Mouse (Mus musculus) frontal cortex, postnatal 14 days (tissue): ENCODE data around the gene Rpl18a.
"Not testable (repeated sequence)": the region's sequence is repeated elsewhere in the genome, so short reads cannot be mapped to it uniquely, and the experiment has no call there.

ENCODE experiments used
- DNase-seq, 2 experiments: peaks; one replicate each; pipeline ENCODE4 v3.0.0; 2022; ENCODE audit warnings: low spot score in 2 of 2

Rpl18a gene

DNA sequence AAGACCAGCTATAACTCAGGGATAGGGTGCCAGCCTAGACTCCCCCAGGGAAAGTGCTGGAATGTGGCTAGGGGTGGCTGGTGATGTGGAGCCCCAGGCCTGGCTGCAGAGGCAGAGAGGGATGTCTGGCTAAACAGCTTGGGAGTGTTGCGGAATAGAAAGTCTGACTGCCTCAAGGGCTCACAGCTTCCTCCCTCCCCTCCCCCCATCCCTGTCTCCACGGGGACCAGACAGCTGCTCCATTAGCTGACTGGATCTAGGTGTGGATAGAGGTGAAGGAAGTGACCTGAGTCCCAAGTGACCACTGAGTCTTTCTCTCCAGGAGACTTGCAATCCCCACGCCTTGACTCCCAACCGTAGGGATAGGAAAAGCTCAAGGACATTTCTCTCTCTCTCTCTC is 5.9 kb upstream of the Rpl18a start:
- no peak for DNase-seq

DNA sequence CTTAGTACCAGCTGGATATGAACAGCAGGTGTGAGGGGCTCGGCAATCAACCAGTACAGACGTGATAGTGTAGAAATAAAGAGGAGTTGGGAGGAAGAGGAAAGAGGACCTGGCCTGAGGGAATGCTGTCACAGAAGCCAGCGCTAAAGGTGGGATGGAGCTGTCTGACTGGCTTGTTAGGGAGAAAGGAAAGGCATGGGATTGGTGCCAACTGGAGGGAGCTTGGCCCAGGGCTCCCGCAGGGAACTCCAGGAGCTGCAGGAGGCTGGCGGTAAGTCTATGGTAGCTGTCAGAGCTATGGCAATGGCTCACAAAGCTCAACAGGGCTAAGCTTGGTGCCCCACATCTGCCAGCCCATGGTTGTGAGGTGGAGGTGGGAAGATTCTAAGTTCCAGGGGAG is 5.0 kb upstream of the Rpl18a start:
- DNase-seq: no peak

DNA sequence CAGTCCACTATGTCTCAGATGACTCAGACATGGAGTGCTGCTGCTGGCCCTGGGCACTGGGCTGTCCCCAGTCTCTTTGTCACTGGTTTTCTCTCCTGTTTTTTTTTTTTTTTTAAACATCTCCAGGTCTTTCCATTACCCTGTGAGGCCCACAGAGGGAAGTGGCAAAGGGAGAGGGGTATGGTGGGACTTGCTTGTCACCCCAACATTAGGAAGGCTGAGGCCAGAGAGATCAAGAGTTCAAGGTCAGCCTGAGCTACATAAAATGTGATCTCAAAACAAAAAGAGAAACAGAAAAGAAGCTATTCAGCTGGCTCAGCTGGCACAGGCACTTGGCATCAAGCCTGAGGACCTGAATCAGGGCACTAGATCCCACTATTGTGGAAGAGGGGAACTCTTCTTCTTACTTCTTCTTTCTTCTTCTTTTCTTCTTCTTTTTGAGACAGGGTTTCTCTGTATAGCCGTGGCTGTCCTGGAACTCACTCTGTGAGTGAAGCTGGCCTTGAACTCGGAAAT is 3.7 kb upstream of the Rpl18a start:
- no peak for DNase-seq

DNA sequence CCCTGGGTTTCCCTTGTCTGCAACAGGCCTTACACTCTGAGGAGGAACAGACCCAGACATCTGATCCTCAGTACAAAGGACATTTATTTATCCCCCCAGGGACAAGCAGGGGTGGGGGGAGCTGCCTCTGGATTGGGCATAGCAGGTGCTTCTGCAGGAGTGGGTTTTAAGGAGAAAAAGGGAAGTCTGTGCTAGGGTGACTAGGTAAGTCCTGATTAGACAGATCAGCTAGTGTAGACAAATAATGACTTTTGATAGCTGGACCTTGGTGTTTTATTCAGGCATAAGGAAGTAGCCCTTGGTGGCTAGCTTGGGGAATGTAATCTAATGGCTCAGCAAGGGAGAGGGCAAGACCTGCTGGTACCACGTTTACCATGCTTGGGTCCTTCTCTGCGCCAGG is 2.0 kb upstream of the Rpl18a start:
- DNase-seq: no peak

DNA sequence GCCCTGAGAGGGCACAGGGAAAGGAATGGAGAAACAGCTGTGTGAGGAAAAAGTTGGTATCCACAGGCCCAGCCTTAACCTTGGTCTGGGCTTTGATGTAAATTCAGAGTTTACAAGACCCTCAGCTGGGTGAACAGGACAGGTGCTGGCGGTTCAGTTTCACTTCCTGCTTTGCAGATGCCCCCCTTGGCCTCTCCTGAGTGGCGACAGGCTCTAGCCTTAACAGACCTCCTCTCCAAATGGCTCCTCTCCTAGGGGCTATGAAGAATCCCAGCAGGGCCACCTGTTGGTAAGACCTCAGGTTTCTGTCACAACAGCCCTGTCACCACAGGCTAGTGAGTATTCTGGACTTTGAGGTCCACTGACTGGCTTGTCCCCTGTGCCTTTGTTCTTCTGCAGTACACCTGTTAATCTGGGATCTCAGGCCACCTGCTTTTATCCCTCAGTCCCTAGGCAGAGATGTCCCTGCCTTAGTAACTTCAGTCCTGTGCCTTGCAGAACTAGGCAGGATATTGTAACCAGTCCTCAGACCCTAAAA is 1.5 kb upstream of the Rpl18a start:
- no peak for DNase-seq

DNA sequence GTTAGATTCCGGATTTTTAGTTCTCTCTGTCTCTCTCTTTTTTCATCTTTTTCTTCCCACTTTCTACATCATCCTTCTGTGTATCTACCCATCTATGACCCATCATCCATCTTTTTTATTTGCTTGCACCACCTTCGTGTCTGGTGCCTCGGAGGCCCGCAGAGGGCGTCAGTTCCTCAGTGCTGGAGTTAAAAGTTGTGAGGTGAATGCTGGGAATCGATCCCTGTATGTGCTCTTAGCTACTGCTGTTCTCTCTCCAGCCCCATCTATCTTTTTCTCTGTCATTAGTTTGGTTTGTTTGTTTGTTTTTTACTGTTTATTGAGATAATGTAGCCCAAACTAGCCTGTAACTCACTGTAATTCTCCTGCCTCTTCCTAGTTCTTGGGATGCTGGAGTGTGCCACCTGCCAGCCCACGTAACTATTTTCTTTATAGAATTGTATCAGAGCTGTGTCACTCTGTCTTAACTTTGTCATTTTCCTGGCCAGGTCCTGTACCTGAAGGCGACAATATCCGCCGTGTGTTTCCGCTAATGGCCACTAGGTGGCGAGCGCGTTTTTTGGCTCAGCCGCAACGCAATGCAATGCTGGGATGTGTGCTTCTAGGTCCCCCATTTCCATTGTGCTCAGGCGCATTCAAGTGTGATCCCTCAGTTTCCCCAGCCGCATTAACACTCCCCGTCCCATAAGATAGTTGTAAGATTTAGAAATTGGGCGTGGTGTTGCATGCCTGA is 635 bp upstream of the Rpl18a start:
- DNase-seq: peak; percentile 73 to 83

DNA sequence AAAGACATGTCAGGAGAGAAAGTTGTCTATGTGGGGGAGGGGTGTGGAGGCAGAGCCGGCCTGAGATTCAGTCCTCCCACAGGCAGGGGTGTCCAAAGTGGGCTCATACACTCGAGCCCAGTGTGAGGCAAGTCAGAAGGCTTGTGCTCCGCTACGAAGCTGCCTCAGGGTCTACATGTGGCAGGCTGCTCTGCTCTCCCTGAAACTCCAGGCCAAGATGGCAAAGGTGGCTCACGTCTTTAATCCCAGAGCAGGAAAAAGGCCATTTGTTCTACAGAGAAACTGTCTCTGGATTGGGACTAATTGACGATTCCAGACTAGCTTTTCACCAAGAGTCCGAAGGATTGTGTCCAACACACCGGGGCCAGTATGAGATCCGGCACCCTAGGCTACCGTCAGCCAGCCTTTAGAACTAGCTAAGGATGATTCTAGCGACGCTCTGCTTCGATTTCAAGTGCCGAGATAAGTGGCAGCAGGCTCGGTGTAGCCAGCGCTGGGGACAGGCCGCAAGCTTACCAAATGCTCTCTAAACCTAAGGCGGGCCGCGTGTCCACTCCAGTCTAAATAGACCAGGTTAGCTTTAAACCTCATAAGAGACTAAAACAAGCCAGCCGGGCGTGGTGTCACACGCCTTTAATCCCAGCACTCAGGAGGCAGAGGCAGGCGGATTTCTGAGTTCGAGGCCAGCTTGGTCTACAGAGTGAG is 744 bp downstream of the Rpl18a start:
- no peak for DNase-seq

DNA sequence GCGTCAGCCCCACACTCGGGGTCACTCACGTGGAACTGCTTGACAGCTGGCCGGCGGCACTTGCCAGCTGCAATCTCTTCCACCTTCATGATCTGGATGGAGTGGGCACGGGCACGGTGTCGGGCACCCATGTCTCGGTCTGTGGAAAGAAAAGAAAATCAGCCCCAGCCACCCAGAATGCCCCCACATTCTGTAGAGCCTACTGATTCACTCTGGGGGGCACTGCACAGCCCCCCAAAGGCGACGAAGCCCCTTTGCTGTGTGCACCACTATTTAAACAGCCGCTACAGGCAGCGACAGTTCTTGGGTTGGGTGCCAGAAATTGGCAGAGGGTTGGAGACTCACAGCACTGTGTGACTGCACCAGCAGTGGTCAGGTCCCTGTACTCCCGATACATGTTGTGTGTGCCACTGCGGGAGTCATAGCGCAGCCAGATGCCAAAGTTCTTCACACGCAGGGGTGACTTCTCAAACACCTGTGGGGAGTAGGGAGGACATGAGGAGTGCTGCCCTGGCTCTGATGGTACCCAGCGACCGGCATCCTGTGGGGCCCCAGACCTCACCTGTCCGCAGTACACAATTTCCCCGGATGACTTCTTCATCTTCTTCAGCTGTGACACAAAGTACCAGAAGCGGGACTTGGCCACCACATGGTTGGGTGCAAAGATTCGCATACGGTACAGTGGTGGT is 1.5 kb downstream of the Rpl18a start:
- DNase-seq: not testable (repeated sequence)

DNA sequence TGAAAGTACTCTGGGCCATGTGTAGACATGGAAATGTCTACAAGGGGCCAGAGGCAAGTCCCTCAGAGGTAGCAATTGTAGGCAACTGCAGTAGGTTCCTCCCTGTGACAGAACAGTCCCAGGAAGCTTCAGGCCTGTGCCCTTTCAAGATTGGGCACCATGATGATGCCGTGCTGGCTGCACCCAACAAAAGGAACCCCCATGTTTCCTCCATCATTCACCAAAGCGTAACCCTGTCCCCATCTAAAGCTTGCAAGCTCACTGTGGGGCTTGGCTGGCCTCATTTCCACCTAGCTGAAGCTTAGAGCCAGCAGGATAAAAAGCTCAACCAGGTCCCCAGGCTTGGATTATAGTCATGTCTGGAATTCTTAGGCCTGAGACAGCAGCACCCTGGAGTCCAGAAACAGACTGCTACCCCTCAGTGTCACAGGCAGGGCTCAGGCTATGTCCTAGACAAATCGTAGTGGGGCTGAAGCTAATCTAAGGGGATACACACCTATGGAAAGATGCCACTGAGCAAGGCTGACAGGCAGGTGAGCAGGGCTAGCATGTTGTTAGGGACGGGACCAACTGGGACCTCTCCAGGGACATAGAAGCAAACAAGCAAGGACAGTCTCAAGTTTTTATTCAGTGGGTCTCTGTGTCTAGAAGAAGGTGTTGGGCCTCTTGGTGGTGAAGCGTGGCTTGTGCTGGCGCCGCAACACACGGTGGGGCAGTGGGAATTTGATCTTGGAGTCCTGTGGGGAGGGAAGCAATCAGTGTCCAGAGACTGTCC is 2.3 kb downstream of the Rpl18a start:
- DNase-seq: no peak

DNA sequence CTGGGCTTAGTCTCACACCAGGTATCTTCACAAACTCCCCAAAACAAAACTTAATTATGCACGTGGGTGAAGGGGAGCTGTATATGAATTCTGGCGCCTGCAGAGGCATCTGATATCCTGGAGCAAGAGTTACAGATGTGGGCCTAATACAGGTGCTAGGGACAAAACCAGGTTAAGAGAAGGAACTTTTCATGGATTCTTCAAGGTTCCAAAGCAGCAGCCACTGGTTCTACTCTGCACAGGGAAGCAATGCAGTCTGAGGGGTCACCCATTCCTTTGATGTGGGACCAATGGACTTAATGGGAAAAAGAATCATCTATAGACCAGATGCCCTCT is 2.9 kb downstream of the Rpl18a start:
- no peak for DNase-seq

DNA sequence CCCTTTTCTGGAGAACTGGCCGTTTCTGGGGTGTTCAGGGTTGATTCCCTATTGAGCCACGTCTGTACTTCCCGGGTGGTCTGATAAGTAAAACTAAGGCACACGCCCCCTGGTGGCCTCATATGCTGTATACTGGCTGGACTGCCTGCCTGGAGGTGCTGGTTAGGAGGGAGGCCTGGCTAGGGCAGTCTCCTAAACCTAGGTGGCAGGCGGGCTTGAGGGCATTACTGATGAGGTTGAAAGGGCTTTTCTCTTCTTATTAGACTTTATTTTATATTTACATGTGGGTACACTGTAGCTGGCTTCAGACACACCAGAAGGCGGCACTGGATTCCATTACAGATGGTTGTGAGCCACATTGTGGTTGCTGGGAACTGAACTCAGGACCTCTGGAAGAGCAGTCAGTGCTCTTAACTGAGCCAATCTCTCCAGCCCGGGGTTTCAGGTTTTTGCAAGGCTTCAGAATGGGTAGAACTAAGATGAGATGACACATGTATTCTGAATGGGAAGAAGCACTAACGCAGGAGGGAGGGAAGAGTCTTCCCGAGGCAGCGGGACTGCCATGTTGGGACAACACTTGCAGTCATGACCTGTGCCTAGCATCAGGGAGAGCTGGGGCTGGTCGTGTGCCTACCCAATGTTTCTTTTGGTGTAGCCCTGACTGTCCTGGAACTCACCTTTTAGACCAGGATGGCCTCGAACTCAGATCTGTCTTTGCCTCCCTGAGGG is 3.4 kb downstream of the Rpl18a start:
- DNase-seq: peak in 1 of 2 experiments; percentile 68

DNA sequence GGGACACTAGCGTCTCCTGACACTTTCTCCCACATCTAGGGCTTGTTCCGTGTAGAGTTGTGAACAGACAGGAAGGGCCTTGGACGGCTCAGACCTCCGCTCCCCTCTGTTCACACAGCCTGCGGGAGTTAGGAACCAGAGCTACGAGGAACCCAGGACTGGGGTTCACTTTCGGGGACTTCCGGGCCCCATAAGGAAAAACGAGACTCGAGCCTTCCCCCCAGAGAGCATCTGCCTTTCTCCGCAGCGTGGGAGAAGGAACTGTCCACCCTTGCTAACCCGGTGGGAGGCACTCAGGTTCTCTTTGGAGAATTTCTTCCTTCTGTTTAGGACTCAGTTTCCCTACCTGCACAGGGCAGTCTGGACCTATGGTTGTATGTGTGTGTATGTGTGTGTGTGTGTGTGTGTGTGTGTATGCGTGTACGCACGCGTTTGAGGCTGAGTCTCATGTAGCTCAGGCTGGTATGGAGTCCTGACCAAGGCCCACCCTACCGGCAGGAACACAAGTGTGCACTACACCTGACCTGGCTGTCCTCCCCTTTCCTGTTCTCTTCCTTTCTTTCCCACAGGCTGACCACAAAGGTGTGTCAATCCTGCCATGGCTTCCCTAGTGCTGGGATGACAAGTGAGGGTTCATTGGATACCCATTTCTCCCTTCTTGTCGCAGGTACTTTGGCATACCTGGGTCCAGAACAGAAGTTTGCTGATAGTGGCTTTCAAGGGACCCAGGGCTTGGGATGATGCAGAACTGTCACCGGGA is 4.1 kb downstream of the Rpl18a start:
- no peak for DNase-seq

DNA sequence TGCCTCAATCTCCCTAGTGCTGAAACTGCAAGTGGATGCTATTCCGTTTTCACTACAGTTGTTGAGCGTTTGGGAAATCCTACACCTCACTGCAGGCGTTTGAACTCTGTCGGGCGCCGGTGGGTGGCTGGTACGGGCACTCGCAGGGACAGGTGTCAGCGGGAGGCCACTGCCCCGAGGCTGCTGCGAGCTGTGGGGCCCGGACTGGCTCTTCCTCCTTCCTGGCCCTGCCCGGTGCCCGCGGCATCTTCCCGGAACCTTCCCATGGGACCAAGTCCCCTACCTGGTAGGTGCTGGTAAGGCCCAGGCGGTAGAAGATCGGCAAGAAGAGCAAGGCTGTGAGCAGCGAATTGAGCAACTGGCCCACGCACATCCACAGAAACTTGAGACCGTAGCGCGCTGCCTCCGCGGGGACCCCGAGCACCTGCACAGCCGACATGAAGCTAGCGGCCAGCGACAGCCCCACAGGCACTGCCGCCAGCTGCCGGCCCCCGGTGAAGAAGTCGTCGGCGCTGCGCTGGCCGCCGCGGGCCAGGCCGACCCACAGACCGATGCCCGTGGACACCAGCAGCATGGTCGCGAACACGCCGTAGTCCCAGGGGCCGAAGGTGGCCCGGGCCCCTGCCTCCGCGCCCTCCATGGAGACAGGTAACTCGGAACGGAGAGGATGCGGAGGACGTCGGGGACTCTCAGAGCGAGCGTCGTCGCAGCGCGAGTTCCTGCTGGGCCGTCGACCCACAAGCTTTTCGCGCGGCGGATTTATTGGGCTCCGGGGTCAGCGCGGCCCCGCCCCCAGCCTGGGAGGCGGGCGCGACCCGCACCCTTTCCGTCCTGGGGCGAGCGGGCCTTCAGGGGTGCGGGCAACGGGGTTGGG is 5.0 kb downstream of the Rpl18a start, which contains the start of gene Slc5a5:
Slc5a5 (minus strand) TSS at position 736 of the 874 bp plus-strand sequence.
- no peak for DNase-seq

DNA sequence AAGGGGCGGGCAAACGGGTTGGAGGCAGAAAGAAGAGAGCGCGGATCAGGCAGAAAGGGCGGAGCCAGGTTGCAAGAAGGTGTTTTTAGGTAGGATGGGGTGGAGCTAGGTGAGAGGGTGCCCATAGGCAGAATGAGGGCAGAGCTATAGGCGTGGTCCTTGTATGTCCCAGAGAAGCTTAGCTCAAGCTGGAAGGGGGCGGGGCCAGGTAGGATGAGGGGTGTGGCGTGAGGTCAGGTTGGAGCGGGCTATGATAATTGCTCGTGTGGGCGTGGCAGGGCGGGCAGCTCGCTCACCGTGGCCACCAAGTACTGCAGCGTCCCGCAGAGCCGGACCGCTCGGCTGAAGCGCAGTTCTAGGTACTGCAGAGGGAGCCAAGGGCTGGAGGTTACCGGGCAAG is 5.9 kb downstream of the Rpl18a start:
- no peak for DNase-seq

DNA sequence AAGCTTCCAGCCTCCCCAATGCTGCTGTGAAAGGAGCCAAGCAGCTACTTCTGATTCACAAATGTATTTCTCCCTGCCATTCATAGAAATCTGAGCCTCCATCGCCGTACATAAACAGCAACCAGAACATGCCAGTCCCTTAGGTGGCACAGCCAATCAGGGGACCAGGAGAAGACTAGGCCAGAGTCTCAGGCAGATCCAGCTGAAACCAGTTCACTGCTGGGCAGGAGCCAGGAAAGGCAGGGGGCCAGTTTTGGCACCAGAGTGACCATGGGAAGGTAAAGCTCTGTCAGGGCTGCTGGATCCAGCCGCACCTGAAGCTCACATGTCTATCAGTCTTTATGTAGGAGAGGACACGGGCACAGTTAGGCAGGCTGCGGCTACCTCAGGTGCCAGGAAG is 6.6 kb downstream of the Rpl18a start:
- no peak for DNase-seq

DNA sequence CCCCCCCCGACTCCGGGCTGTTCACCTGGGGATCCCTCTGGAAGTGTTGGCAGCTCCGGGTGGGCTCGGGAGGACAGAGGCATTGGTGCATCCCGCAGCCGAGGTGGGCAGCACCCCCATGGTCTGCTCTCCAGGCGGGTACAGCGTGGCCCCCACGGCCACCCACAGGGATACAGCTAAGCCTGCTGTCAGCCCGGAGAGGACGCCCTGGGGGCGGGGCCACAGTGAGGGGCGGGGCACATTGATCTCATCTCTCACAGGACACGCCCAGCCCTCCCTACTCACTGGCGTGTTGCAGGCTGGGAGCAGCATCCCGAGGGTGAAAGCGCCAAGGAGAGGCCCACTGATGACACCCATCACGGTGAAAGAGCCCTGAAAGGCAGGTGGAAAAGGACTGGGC is 9.5 kb downstream of the Rpl18a start:
- DNase-seq: no peak

DNA sequence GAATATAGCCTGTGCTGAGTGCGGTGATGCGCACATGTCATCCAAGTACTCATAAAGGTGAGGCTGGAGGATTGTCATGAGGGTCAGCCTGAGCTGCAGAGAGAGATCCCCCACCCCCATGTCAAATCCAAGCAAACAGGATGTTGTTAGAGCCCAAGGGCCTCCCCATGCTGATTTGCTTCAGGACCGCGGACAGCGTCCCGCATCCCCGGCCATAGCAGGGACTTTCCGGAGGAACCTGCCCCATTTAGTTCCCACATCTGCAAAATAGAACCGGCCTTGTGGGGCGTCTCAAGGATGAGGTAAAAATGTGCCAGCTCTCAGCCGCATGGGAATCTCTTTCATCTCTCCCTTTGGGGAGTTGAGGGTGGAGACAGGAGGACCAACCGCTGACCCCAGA is 11.6 kb downstream of the Rpl18a start:
- no peak for DNase-seq

DNA sequence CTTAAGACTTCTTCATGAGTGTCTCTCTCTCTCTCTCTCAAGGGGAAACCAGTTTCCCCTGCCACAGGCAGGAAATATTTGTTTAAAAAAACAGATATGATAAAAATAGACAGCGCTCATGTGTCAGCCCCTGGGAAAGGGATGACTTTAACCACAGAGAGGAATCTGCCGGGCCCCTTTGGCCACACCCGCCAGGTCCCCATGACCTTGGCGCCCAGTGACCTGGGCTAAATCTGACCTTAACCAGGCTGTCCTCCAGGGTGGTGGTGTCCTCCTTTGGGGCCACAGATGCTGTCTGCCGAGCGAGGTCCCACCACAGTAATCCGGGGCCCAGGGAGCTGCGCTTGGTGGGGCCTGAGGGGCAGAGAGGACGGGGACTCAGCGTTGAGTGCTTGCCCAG is 12.5 kb downstream of the Rpl18a start:
- no peak for DNase-seq

DNA sequence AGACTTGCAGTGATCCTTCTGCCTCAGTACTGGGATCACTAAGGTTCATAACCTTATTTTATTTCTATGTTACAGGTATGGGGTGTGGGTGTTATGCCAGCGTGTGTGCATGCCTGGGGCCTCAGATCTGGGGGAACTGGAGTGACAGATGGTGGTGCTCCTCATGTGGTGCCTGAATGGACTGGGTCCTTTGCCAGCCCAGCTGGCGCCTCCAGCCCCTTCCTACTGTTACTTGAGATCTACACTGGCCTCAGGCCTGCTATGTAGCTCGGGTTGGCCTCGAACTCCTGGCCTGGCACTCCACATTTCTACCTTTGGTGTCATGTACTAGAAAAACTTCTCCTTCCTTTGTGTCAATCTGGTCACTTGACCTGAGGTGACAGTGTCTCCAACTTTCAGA is 13.0 kb downstream of the Rpl18a start:
- DNase-seq: no peak
